Mouse (Mus musculus) adrenal gland, postnatal 25 days (tissue): ENCODE results near the gene Eloa. TPM values are rescaled to one million over a fixed set of nuclear protein-coding genes. Genes with fewer than 3 reads are reported as not detected.

Experiments
- DNase-seq: peaks from one replicate; pipeline ENCODE4 v3.0.0; 2021; ENCODE audit warnings: mixed read lengths
- total RNA-seq: library from RNA; stranded (reverse); gene quantifications from 2 replicates; pipeline ENCODE4 v1.2.3, GENCODE M21; 2021

The Eloa gene
- total RNA-seq, 1 experiment from 2014 or later: 42.3 TPM

- DNase-seq: peak; percentile 70
Observed at GRCm38 (mm10) chr4:135954241-135954640, 67.3 kb downstream of the Eloa start.

Other genes with a start within 250 kb of the Eloa start
- 125 and 168 TPM in 2 replicates for gene Srsf10, start 166.0 kb downstream of the Eloa start, total RNA-seq
- 118 and 134 TPM in 2 replicates for gene Pnrc2, start 147.9 kb downstream of the Eloa start, total RNA-seq
- gene Cnr2, start 126.4 kb downstream of the Eloa start, total RNA-seq: 1.7 and 2.2 TPM in 2 replicates
- gene Fuca1, start 101.0 kb downstream of the Eloa start, total RNA-seq: 87.8 and 93.9 TPM in 2 replicates
- 52.6 and 57.3 TPM in 2 replicates for gene Hmgcl, start 75.3 kb downstream of the Eloa start, total RNA-seq
- gene Gale, start 58.0 kb downstream of the Eloa start, total RNA-seq: 13.0 and 15.7 TPM in 2 replicates
- 66.4 and 74.3 TPM in 2 replicates for gene Lypla2, start 49.1 kb downstream of the Eloa start, total RNA-seq
- 30.8 and 33.2 TPM in 2 replicates for gene Pithd1, start 34.5 kb downstream of the Eloa start, total RNA-seq
- gene Rpl11, start 31.7 kb upstream of the Eloa start, total RNA-seq: 605 and 780 TPM in 2 replicates
- gene Id3, start 121.7 kb upstream of the Eloa start, total RNA-seq: 59.6 and 78.0 TPM in 2 replicates
- gene E2f2, start 150.6 kb upstream of the Eloa start, total RNA-seq: 4.1 and 4.8 TPM in 2 replicates
- gene Asap3, start 184.6 kb upstream of the Eloa start, total RNA-seq: 1.8 and 2.8 TPM in 2 replicates
- 2.3 TPM in 2 replicates for gene Tcea3, start 226.0 kb upstream of the Eloa start, total RNA-seq